Mouse (Mus musculus) stomach, postnatal 0 days (tissue): Measurements from ENCODE around the gene Sgms1. TPM values are rescaled to one million over a fixed set of nuclear protein-coding genes. Genes with fewer than 3 reads are reported as not detected.
A peak's percentile ranks its signal among the peaks of the same experiment; 100 is the strongest.

Experiments
- ATAC-seq: fragments of 200-750 bp; cut with Nextera tagmentation; 2 replicates; pipeline ENCODE4 v1.8.0; 2017; ENCODE audit not compliant: low FRiP score, low TSS enrichment
- DNase-seq: peaks from one replicate; pipeline ENCODE4 v3.0.0-alpha.2; 2016; ENCODE audit warnings: low spot score
- H3K27ac ChIP-seq: fragments of 300-500 bp; sonication (generic); replicated peaks from 2 replicates; pipeline ENCODE4 v1.5.1; 2014; ENCODE audit warnings: mild to moderate bottlenecking, control low read depth
- H3K27me3 ChIP-seq: fragments of 300-500 bp; sonication (generic); 2 replicates; pipeline ENCODE4 v1.6.1; 2014; ENCODE audit warnings: low read length; ENCODE audit not compliant: control insufficient read depth, insufficient read depth
- H3K36me3 ChIP-seq: fragments of 300-500 bp; sonication (generic); 2 replicates; pipeline ENCODE4 v1.6.1; 2014; ENCODE audit warnings: low read length, mixed read lengths; ENCODE audit not compliant: control insufficient read depth, insufficient read depth
- H3K4me1 ChIP-seq: fragments of 300-500 bp; sonication (generic); replicated peaks from 2 replicates; pipeline ENCODE4 v1.6.1; 2014; ENCODE audit warnings: antibody characterized with exemption; ENCODE audit not compliant: control insufficient read depth, insufficient read depth
- H3K4me2 ChIP-seq: fragments of 300-500 bp; sonication (generic); replicated peaks from 2 replicates; pipeline ENCODE4 v1.6.1; 2014; ENCODE audit warnings: low read depth, mild to moderate bottlenecking, control low read depth, moderate library complexity
- H3K4me3 ChIP-seq: fragments of 300-500 bp; sonication (generic); 2 replicates; pipeline ENCODE4 v1.5.1; 2014; ENCODE audit warnings: low read depth, low read length, control low read depth
- H3K9ac ChIP-seq: fragments of 300-500 bp; sonication (generic); 2 replicates; pipeline ENCODE4 v1.6.1; 2014; ENCODE audit warnings: mild to moderate bottlenecking, low read length, control low read depth, mixed read lengths
- H3K9me3 ChIP-seq: fragments of 300-500 bp; sonication (generic); 2 replicates; pipeline ENCODE4 v1.6.1; 2016; ENCODE audit warnings: low read length; ENCODE audit not compliant: control insufficient read depth
- CTCF ChIP-seq: IDR thresholded peaks from 2 replicates; pipeline ENCODE4 v1.5.1; 2016; ENCODE audit warnings: antibody characterized with exemption, low read depth, mild to moderate bottlenecking, moderate library complexity
- EP300 ChIP-seq: optimal IDR thresholded peaks from 2 replicates; pipeline ENCODE3; 2016; ENCODE audit warnings: antibody characterized with exemption
- WGBS: fragments of 180-500 bp; shearing (Covaris S2); extraction: QIAGEN DNeasy Blood & Tissue Kit; methylation state at CpG from one replicate; pipeline ENCODE4 v1.1.7; 2014; 5-methylcytosine and 5-hydroxymethylcytosine counted together
- polyA plus RNA-seq: library from polyadenylated mRNA; unstranded; fragments of >200 nt; fragmentation: Nextera tagmentation; extraction: Ambion mirVana; gene quantifications from 2 replicates; pipeline ENCODE4 v1.2.1, GENCODE M21; 2015

Sgms1 gene
- polyA plus RNA-seq, 1 experiment from 2014 or later: 29.3 TPM

DNA sequence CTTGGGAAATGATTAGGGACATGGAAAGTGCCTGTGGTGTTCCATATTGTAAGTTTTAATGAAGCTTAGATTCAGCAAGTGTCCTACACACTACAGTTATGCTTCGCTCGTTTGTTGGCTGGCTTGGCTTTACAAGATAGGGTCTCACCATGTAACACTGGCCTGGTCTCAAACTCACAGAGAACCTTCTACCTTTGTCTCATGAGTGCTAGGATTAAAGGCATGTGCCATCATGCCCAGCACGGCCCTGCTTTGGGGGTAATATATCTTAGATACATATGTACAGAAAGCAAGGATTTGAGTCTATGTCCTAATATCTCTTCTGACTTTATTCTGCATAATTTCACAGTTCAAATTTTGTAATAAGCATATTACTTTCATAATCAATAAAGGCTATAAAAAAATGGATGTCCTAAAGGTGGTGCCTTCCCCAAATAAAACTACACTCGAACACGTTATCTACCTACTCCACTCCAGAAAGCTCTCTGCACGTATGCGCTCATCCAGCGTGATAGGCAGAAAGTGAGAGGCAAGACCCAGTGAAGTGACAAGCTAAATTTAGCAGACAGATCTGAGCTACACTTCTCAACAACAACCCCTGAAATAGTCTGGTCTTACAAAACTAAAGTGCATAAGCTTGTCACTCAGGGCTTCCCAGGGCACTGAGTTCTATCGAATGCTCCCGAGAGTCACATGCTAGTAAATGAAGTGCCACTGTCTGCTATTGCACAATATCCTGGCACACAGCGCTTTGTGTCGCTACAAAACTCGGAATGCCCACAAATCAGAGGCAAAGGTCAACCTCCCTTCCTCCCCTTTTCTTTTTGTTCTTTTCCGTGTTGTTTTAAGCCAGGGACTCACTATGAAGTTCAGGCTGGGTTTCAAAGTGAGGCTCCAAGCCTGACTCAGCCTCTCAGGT is 208.5 kb downstream of the Sgms1 start:
- peak; percentile 58 for ATAC-seq
- DNase-seq: peak; percentile 50
- no peaks in the 10 kb centered on the region for H3K36me3 ChIP-seq
- H3K27ac ChIP-seq: peak overlapping the region; percentile 73
- H3K9ac ChIP-seq: no peak overlapping the region
- no peak overlapping the region for H3K4me3 ChIP-seq
- no peaks in the 10 kb centered on the region for H3K9me3 ChIP-seq
- H3K27me3 ChIP-seq: no peaks in the 10 kb centered on the region
- no peak for TF ChIP-seq CTCF
- TF ChIP-seq EP300: no peak
- WGBS: 60% methylated on average over 14 of the region's 14 CpGs
- peaks cover 16% of the 10 kb centered on the region for H3K4me1 ChIP-seq
- H3K4me2 ChIP-seq: no peak overlapping the region

DNA sequence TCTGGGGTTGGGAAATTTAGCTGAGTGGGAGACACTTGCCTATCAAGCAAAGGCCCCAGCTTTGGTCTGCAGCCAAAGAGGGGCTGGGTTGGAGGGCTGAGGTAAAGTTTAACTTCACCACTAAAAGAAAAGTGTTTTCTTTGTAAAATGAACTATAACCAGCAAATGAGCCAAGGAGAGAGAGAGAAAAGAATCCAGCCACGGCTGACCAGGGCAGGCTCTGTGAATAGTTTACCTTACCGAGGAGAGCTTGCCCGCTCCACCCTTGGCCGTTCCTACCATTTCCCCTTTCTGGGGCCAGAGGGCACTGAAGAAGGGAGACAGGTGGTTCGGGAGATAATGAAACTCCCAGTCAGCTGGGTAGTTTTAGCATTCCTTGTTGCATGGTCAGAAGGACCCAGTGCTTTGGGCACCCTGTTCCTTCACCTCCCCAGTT is 209.5 kb downstream of the Sgms1 start:
- ATAC-seq (no peak), DNase-seq (no peak)
- Histone ChIP-seq H3K27ac (peak overlapping the region; percentile 20), H3K4me3 (no peak overlapping the region), H3K9me3 (no peaks in the 10 kb centered on the region), H3K27me3 (no peaks in the 10 kb centered on the region), H3K4me2 (0 out of 2 replicates have a peak overlapping the region, but pooled peaks have one; percentile 1), H3K4me1 (peaks cover 16% of the 10 kb centered on the region), H3K36me3 (no peaks in the 10 kb centered on the region), H3K9ac (no peak overlapping the region)
- TF ChIP-seq CTCF (no peak), EP300 (no peak)
- 21% methylated on average over 5 of the region's 5 CpGs for WGBS

DNA sequence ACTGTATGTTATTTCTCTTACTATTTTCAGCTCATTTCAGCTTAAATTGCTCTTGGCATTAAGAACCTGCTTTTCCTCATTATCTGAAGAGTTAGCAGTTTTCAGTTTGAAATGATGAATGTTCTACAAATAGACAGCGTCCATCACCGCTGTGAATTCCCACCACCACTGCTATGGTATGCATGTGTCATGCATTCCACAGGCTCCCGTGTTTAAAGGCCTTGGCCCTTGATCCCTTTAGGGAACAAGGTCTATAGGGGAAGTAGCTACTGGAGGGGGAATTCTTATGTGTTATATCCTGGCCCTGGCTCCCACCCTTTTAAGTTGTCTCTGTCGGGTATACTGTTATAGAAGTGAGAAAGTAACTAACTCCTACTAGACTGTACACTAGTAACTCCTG is 210.0 kb downstream of the Sgms1 start:
- Histone ChIP-seq H3K4me1 (peaks cover 16% of the 10 kb centered on the region), H3K36me3 (no peaks in the 10 kb centered on the region), H3K9me3 (no peaks in the 10 kb centered on the region), H3K9ac (no peak overlapping the region), H3K4me3 (no peak overlapping the region), H3K27ac (peak overlapping the region; percentile 20), H3K4me2 (no peak overlapping the region), H3K27me3 (no peaks in the 10 kb centered on the region)
- ATAC-seq (no peak), DNase-seq (no peak)
- TF ChIP-seq EP300: no peak
- TF ChIP-seq CTCF: no peak
- WGBS: 35% methylated on average over 4 of the region's 4 CpGs

DNA sequence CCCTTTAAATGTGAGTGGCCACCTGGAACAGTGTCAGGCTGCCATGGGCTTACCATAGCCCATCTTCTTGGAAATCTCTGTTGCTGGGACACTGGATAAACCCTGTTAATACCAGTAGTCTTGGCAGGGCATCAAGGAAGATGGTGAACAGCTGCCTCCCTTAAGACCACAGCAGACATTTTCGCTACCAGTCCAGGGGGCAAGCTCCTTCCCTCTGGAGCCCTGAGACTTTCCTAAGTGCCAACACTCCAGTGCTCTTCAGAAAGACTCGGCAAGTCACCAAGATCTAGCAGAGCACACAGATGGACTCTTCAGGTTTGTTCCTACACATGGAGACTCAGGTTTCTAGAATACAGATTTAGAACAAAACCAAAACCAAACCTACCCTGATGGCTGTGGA is 211.4 kb downstream of the Sgms1 start:
- Histone ChIP-seq H3K4me1 (peaks cover 14% of the 10 kb centered on the region), H3K36me3 (no peaks in the 10 kb centered on the region), H3K27ac (no peak overlapping the region), H3K4me2 (no peak overlapping the region), H3K9me3 (no peaks in the 10 kb centered on the region), H3K4me3 (no peak overlapping the region), H3K27me3 (no peaks in the 10 kb centered on the region), H3K9ac (no peak overlapping the region)
- 94% methylated on average over 2 of the region's 2 CpGs for WGBS
- ATAC-seq (no peak), DNase-seq (no peak)
- no peak for TF ChIP-seq CTCF
- no peak for TF ChIP-seq EP300

GRCm38 (mm10) chr19:32176458-32176857 is 213.1 kb downstream of the Sgms1 start:
- Histone ChIP-seq H3K9ac (no peak overlapping the region), H3K27me3 (no peaks in the 10 kb centered on the region), H3K4me2 (no peak overlapping the region), H3K36me3 (no peaks in the 10 kb centered on the region), H3K4me1 (peaks cover 12% of the 10 kb centered on the region), H3K9me3 (no peaks in the 10 kb centered on the region), H3K27ac (peak overlapping the region; percentile 8; the same call in 1 of the 2 replicates), H3K4me3 (no peak overlapping the region)
- ATAC-seq (no peak), DNase-seq (no peak)
- TF ChIP-seq EP300: no peak
- TF ChIP-seq CTCF: no peak
- WGBS: 48% methylated on average over 9 of the region's 9 CpGs

DNA sequence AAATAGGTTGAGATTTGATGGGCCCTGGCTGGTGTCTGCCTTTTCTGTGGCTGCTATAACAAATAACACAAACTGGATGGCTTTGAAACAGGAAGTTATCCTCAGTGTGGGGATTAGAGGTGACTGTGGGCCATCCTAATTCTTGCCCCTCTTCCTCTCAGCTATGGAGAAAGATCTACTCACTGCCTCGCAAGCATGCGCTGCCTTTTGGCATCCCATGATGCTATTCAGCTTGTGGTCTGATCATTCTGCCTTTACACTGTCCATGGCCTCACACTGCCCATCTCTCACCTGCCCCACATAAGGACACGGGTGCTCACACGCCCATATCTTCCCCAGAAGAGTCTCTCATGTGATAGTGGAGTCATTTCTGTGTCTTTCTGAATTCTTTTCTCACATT is 213.5 kb downstream of the Sgms1 start:
- ATAC-seq (no peak), DNase-seq (no peak)
- WGBS: 88% methylated on average over 4 of the region's 4 CpGs
- no peaks in the 10 kb centered on the region for H3K27me3 ChIP-seq
- no peak overlapping the region for H3K9ac ChIP-seq
- H3K4me3 ChIP-seq: no peak overlapping the region
- peaks cover 7% of the 10 kb centered on the region for H3K4me1 ChIP-seq
- no peak overlapping the region for H3K27ac ChIP-seq
- no peak for TF ChIP-seq CTCF
- no peak for TF ChIP-seq EP300
- no peak overlapping the region for H3K4me2 ChIP-seq
- H3K36me3 ChIP-seq: no peaks in the 10 kb centered on the region
- H3K9me3 ChIP-seq: no peaks in the 10 kb centered on the region
